Mouse (Mus musculus) bone marrow, adult 2 months (tissue): ENCODE results near the gene Smc3. TPM values are rescaled to one million over a fixed set of nuclear protein-coding genes. Genes with fewer than 3 reads are reported as not detected.
A peak's percentile ranks its signal among the peaks of the same experiment; 100 is the strongest.

Source experiments
- H3K27ac ChIP-seq: fragments of 200-500 bp; 2 replicates; pipeline ENCODE4 v1.5.1; 2012; ENCODE audit warnings: low read depth, mild to moderate bottlenecking, control low read depth, inconsistent platforms, low read length; ENCODE audit not compliant: control insufficient read depth, poor library complexity, insufficient read depth
- H3K4me1 ChIP-seq: fragments of 200-500 bp; 2 replicates; pipeline ENCODE4 v1.6.1; 2011; ENCODE audit warnings: low read length; ENCODE audit not compliant: control insufficient read depth, insufficient read depth
- H3K4me3 ChIP-seq: fragments of 200-500 bp; replicated peaks from 2 replicates; pipeline ENCODE3; 2011; ENCODE audit warnings: mild to moderate bottlenecking, low read depth, low read length, control low read depth; ENCODE audit not compliant: control insufficient read depth
- CTCF ChIP-seq: fragments of 200-500 bp; IDR thresholded peaks from 2 replicates; pipeline ENCODE4 v1.5.1; 2011; ENCODE audit warnings: low read length, control low read depth; ENCODE audit not compliant: control insufficient read depth, insufficient read depth
- POLR2A ChIP-seq: fragments of 200-500 bp; IDR thresholded peaks from 2 replicates; pipeline ENCODE4 v1.6.1; 2011; ENCODE audit warnings: low read depth, mild to moderate bottlenecking, control low read depth, low read length, borderline replicate concordance; ENCODE audit not compliant: control insufficient read depth
- WGBS: fragments of 180-500 bp; shearing (Covaris S2); methylation state at CpG from one replicate; pipeline ENCODE4 v1.1.7; 2018; 5-methylcytosine and 5-hydroxymethylcytosine counted together
- polyA plus RNA-seq: library from polyadenylated mRNA; stranded (reverse); fragments of >200 nt; gene quantifications from 2 replicates; pipeline ENCODE4 v1.2.4, GENCODE M21; 2011; ENCODE audit warnings: low replicate concordance; ENCODE audit not compliant: missing spikeins, insufficient read depth, insufficient read length

Smc3 gene
- 41.5 and 52.3 TPM in 2 replicates for polyA plus RNA-seq

- Histone ChIP-seq H3K4me1 (no peaks in the 10 kb centered on the region; the same call in none of the 2 replicates), H3K4me3 (peak within 1 kb of the TSS; percentile 98), H3K27ac (peak within 1 kb of the TSS; percentile 83)
- WGBS: under 1% methylated on average over 70 of the region's 70 CpGs
- TF ChIP-seq CTCF (peak; percentile 85), POLR2A (peak; percentile 94)
Measured at GRCm38 (mm10) chr19:53599757-53600539, at the start of gene Smc3. Gene Smc3, plus strand, starts transcription at chr19:53600398.

DNA sequence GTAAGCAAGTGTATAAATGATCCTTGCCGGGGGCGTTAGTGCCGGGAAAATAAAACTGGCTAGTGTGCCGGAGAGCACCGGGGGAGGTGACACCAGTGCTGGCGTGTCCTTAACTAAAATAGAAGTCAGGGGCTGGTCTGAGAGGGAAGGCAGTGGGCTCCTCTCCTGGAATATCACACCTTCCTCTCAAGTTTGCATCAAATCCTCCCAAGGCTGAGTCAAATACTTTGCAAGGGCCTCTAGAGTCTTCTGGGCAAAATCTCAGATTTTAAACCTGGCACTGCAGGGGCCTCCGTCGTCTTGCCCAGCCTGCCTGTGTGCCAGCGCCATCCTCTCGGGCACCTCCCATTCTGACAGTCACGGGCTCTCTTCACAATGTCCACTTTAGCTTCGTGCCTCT, 49.2 kb upstream of the Smc3 start:
- WGBS: 76% methylated on average over 12 of the region's 12 CpGs
- no peak overlapping the region for H3K27ac ChIP-seq
- peaks cover 2% of the 10 kb centered on the region; the same call in 1 of the 2 replicates for H3K4me1 ChIP-seq
- no peak for TF ChIP-seq POLR2A
- no peak for TF ChIP-seq CTCF
- H3K4me3 ChIP-seq: no peak overlapping the region

GRCm38 (mm10) chr19:53552216-53552786, 47.9 kb upstream of the Smc3 start:
- peaks cover 1% of the 10 kb centered on the region; the same call in 1 of the 2 replicates for H3K4me1 ChIP-seq
- H3K27ac ChIP-seq: no peak overlapping the region
- WGBS: 76% methylated on average over 10 of the region's 10 CpGs
- no peak overlapping the region for H3K4me3 ChIP-seq
- TF ChIP-seq CTCF (no peak), POLR2A (no peak)

DNA sequence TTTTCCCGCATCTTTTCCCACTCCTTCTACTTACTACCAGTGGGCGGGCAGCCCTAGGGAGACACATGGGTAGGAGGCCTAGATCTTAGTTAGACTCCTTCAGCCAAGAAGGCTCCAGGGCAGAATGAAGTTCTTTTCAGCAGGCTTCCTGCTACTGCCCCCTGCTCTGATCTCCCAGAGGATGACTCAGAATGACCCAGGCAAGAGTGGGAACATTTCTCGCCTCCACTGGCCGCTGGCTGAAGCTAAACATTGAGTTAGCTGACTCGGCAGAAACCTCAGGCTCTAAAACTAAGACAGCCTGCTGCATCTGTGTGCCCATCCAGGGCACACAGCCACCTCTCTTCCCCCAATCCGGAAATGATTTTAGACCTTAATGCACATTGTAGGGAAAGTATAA, 47.4 kb upstream of the Smc3 start:
- no peak for TF ChIP-seq POLR2A
- TF ChIP-seq CTCF: no peak
- Histone ChIP-seq H3K27ac (no peak overlapping the region), H3K4me3 (no peak overlapping the region), H3K4me1 (no peaks in the 10 kb centered on the region; the same call in none of the 2 replicates)
- WGBS: 65% methylated on average over 6 of the region's 6 CpGs

DNA sequence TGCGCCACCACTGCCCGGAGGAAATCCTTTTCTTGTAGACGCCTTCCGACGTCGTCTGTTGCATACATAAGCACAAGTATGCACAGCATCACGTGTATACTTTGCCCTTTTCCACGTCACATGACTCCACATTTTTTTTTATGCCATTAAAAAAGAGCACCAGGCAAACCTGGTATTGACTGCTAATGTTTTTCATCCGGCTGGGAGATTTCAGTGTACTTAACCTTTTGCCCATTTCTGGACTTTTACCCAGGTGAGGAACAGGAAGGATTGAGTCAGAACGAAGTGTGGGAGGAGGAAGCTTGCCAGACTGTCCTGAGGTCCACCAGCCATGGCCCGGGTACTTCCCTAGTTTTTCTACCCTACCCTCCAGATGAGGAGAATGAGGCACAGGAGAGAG, 45.8 kb upstream of the Smc3 start:
- Histone ChIP-seq H3K27ac (no peak overlapping the region), H3K4me1 (no peaks in the 10 kb centered on the region; the same call in none of the 2 replicates), H3K4me3 (no peak overlapping the region)
- WGBS: 57% methylated on average over 11 of the region's 11 CpGs
- TF ChIP-seq POLR2A: no peak
- TF ChIP-seq CTCF: no peak

DNA sequence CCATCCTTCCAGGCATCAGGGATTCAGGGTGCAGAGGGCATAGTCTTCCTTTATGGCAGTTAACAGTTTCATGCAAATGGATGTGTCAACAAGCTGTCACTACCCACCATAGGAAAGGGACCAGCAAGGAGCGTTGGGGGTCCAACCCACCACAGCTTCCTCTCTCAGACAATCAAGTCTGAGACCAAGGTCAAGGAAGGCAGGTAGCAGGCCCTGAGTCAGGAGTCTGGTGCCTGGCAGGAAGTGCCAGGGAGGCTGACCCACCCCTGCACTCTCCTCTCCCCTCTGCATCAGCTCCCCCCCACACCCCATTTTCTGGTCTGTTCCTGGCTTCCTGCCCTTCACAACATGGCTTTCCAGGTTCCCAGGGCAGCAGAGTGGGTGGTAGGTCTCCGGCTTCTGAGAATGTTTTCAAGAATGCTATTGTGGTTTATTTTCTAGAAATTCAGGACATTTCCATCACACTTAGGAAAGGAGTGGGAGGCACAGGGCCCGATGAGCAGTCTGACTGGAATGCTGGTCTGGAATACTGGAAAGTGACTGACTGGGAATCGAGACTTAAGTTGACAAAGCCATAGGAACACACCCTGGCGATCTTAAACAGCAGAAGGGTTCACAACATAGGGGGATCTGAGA, 45.1 kb upstream of the Smc3 start:
- no peaks in the 10 kb centered on the region; the same call in none of the 2 replicates for H3K4me1 ChIP-seq
- TF ChIP-seq POLR2A (no peak), CTCF (no peak)
- no peak overlapping the region for H3K4me3 ChIP-seq
- WGBS: 59% methylated on average over 5 of the region's 5 CpGs
- H3K27ac ChIP-seq: no peak overlapping the region

- Histone ChIP-seq H3K4me3 (no peak overlapping the region), H3K27ac (no peak overlapping the region), H3K4me1 (no peaks in the 10 kb centered on the region; the same call in none of the 2 replicates)
- 45% methylated on average over 6 of the region's 6 CpGs for WGBS
- TF ChIP-seq CTCF (no peak), POLR2A (no peak)
Measured at GRCm38 (mm10) chr19:53556841-53557240, 43.4 kb upstream of the Smc3 start.
